Mouse (Mus musculus) 3T3-L1 (cell line): ENCODE measurements at regions not wholly inside any gene's neighbourhood (a gene's known extent, or its start where the extent isn't known, plus 50 kb on each side); places are given as distances from the start of the nearest gene placed in this dataset.

ENCODE experiments used
- DNase-seq: peaks from one replicate; pipeline ENCODE4 v3.0.0-alpha.2; 2015; ENCODE audit warnings: low read depth, low spot score

- DNase-seq = no peak
Measured at GRCm38 (mm10) chr11:24226755-24227154, 148.9 kb downstream of the Bcl11a start.

- no peak for DNase-seq
Measured at GRCm38 (mm10) chr11:24233376-24233775, 155.5 kb downstream of the Bcl11a start.

GRCm38 (mm10) chr11:24233821-24234220, 156.0 kb downstream of the Bcl11a start:
- DNase-seq = no peak

GRCm38 (mm10) chr11:24234422-24234821, 156.6 kb downstream of the Bcl11a start:
- DNase-seq = no peak

- DNase-seq = no peak
Measured at GRCm38 (mm10) chr11:24235326-24235725, 157.5 kb downstream of the Bcl11a start.

GRCm38 (mm10) chr11:24239631-24240030, 161.8 kb downstream of the Bcl11a start:
- no peak for DNase-seq

- no peak for DNase-seq
Measured at GRCm38 (mm10) chr11:24242096-24242495, 164.2 kb downstream of the Bcl11a start.

- DNase-seq = no peak
Measured at GRCm38 (mm10) chr11:24242888-24243287, 165.0 kb downstream of the Bcl11a start.

GRCm38 (mm10) chr11:24245390-24245789, 167.5 kb downstream of the Bcl11a start:
- no peak for DNase-seq

- no peak for DNase-seq
Measured at GRCm38 (mm10) chr11:24246314-24246713, 168.5 kb downstream of the Bcl11a start.

GRCm38 (mm10) chr11:24247285-24247684, 169.4 kb downstream of the Bcl11a start:
- DNase-seq = no peak

GRCm38 (mm10) chr11:24251516-24251915, 173.7 kb downstream of the Bcl11a start:
- DNase-seq = no peak

- DNase-seq = no peak
Measured at GRCm38 (mm10) chr11:24255201-24256060, 177.6 kb downstream of the Bcl11a start.

GRCm38 (mm10) chr11:24257741-24258140, 179.9 kb downstream of the Bcl11a start:
- DNase-seq = no peak

GRCm38 (mm10) chr11:24258340-24258739, 180.5 kb downstream of the Bcl11a start:
- no peak for DNase-seq

- DNase-seq = no peak
Measured at GRCm38 (mm10) chr11:24259668-24260067, 181.8 kb downstream of the Bcl11a start.

GRCm38 (mm10) chr11:24269046-24269445, 191.2 kb downstream of the Bcl11a start:
- no peak for DNase-seq

GRCm38 (mm10) chr11:24281628-24282027, 203.8 kb downstream of the Bcl11a start:
- no peak for DNase-seq

- DNase-seq = no peak
Measured at GRCm38 (mm10) chr11:24282556-24282955, 204.7 kb downstream of the Bcl11a start.

GRCm38 (mm10) chr11:24286129-24287108, 208.6 kb downstream of the Bcl11a start:
- no peak for DNase-seq

- no peak for DNase-seq
Measured at GRCm38 (mm10) chr11:24293209-24293608, 215.4 kb downstream of the Bcl11a start.

- DNase-seq = no peak
Measured at GRCm38 (mm10) chr11:24293860-24294531, 216.1 kb downstream of the Bcl11a start.
